ENCODE assay signal across 8 mouse cellular contexts in the genomic region with DNA sequence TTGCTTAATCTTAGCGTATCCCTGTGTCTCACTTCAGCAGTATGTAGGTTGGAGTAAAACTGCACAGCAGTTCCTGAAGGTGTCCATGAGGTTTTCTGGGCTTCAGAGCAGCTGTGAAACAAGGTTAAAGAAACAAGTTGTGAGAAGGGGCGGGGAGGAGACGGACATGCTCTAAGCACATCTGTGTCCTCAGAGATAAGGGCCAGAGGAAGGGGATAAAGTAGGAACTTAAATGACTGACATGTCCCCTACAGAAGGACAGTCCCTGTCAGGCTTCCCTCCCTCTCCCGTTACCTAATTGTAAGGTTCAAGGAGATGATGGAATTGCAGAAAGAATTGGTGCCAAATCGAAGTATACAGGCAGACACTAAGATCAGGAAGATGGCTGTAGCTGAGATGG. TPM values are rescaled to one million over a fixed set of nuclear protein-coding genes. Genes with fewer than 3 reads are reported as not detected.
A peak's percentile ranks its signal among the peaks of the same experiment; 100 is the strongest.
DNase-seq lines count a peak whose midpoint lies in the region; ATAC-seq and TF ChIP-seq lines count a peak whose summit lies in the region.
"Had no signal": no experiment of that assay in that cellular context is flagged by ENCODE, and none has a peak within 500 bp of the region (broad histone marks: within the 10 kb centered on the region; RNA-seq: fewer than 3 reads in every experiment).

No protein-coding gene starts in this region.

- no peak overlapping the region for H3K4me3 ChIP-seq in lung, postnatal 0 days (ENCODE audit: low read depth, low read length)
- H3K4me3 ChIP-seq in erythroblast, embryonic 14.5 days (replicated peaks): peak overlapping the region; percentile 91
- H3K4me3 ChIP-seq in limb, embryonic 14.5 days (replicated peaks; ENCODE audit: low read length): no peak overlapping the region
- peak overlapping the region; percentile 40 for H3K4me3 ChIP-seq in small intestine, adult 2 months (ENCODE audit: low read depth, low read length)
- H3K4me3 ChIP-seq in thymus, adult 2 months (ENCODE audit: control insufficient read depth, insufficient read depth, low read length): no peak overlapping the region

- ATAC-seq in lung, postnatal 0 days: no peak
- no peak for ATAC-seq in limb, embryonic 14.5 days (ENCODE audit: low FRiP score, low read depth)
- no peak for ATAC-seq in granulocyte monocyte progenitor cell, adult 5-6 weeks (replicated peaks; ENCODE audit: poor library complexity, severe bottlenecking)

- H3K4me1 ChIP-seq in lung, postnatal 0 days (ENCODE audit: insufficient read depth, low read depth, low read length): peaks cover 20% of the 10 kb centered on the region; the same call in 1 of the 2 replicates
- H3K4me1 ChIP-seq in erythroblast, embryonic 14.5 days (ENCODE audit: control insufficient read depth): peaks cover 55% of the 10 kb centered on the region
- H3K4me1 ChIP-seq in limb, embryonic 14.5 days (ENCODE audit: control insufficient read depth, insufficient read depth, low read length): peaks cover 23% of the 10 kb centered on the region
- peaks cover 8% of the 10 kb centered on the region; the same call in 1 of the 2 replicates for H3K4me1 ChIP-seq in small intestine, adult 2 months (ENCODE audit: control insufficient read depth, insufficient read depth, insufficient read length, low read length)
- peaks cover 23% of the 10 kb centered on the region for H3K4me1 ChIP-seq in thymus, adult 2 months (replicated peaks; ENCODE audit: control insufficient read depth, insufficient read depth, low read length)

- no peak for TF ChIP-seq EP300 in lung, postnatal 0 days (IDR thresholded peaks at IDR 0.05)

- no peak for TF ChIP-seq POLR2A in limb, embryonic 14.5 days (IDR thresholded peaks at IDR 0.05; ENCODE audit: borderline replicate concordance, extremely low read depth, insufficient read depth, insufficient read length)
- TF ChIP-seq POLR2A in small intestine, adult 2 months (IDR thresholded peaks at IDR 0.05; ENCODE audit: low read depth, low read length): no peak
- TF ChIP-seq POLR2A in thymus, adult 2 months (IDR thresholded peaks at IDR 0.05; ENCODE audit: control insufficient read depth, extremely low read depth, insufficient read depth, low read length, poor library complexity): no peak

- DNase-seq in lung, postnatal 0 days (ENCODE audit: low spot score): no peak
- DNase-seq in lung, postnatal 14 days: no peak
- no peak for DNase-seq in limb, embryonic 14.5 days (ENCODE audit: low spot score)
- DNase-seq in thymus, adult 2 months: no peak
- DNase-seq: adrenal gland, postnatal 36 days had no signal

- H3K36me3 ChIP-seq in lung, postnatal 0 days (ENCODE audit: insufficient read depth, low read length): peaks cover 11% of the 10 kb centered on the region
- peaks cover 78% of the 10 kb centered on the region for H3K36me3 ChIP-seq in erythroblast, embryonic 14.5 days (ENCODE audit: control insufficient read depth)
- peaks cover 52% of the 10 kb centered on the region for H3K36me3 ChIP-seq in limb, embryonic 14.5 days (ENCODE audit: control insufficient read depth, insufficient read depth, low read length)
- peaks cover 18% of the 10 kb centered on the region for H3K36me3 ChIP-seq in small intestine, adult 2 months (ENCODE audit: control insufficient read depth, insufficient read depth, low read length)
- peaks cover 29% of the 10 kb centered on the region for H3K36me3 ChIP-seq in thymus, adult 2 months (ENCODE audit: control insufficient read depth, insufficient read depth, low read length)

- no peak for TF ChIP-seq CTCF in lung, postnatal 0 days (IDR thresholded peaks at IDR 0.05)
- no peak for TF ChIP-seq CTCF in small intestine, adult 2 months (IDR thresholded peaks at IDR 0.05; ENCODE audit: extremely low read depth, insufficient read length, insufficient replicate concordance, low read depth, low read length)
- TF ChIP-seq CTCF in thymus, adult 2 months (IDR thresholded peaks at IDR 0.05; ENCODE audit: borderline replicate concordance, control insufficient read depth, extremely low read depth, insufficient read depth, low read length, poor library complexity): no peak

- 71% methylated on average over 5 of the region's 5 CpGs for WGBS in lung, postnatal 0 days
- WGBS in limb, embryonic 14.5 days: 86% methylated on average over 5 of the region's 5 CpGs
- WGBS in small intestine, adult 2 months: 42% methylated on average over 5 of the region's 5 CpGs
- 69% methylated on average over 5 of the region's 5 CpGs for WGBS in thymus, adult 2 months

- no peak overlapping the region for H3K27ac ChIP-seq in lung, postnatal 0 days (ENCODE audit: low read length)
- H3K27ac ChIP-seq in limb, embryonic 14.5 days (replicated peaks; ENCODE audit: low read depth, low read length): 0 out of 2 replicates have a peak overlapping the region, but pooled peaks have one; percentile 5
- H3K27ac ChIP-seq in small intestine, adult 2 months (ENCODE audit: insufficient read depth, low read depth, low read length): no peak overlapping the region
- H3K27ac ChIP-seq in thymus, adult 2 months (ENCODE audit: control insufficient read depth, insufficient read depth, low read length): no peak overlapping the region

- no peaks in the 10 kb centered on the region for H3K27me3 ChIP-seq in lung, postnatal 0 days (replicated peaks; ENCODE audit: insufficient read depth, low read length)
- no peaks in the 10 kb centered on the region for H3K27me3 ChIP-seq in erythroblast, embryonic 14.5 days (ENCODE audit: control insufficient read depth)
- no peaks in the 10 kb centered on the region for H3K27me3 ChIP-seq in limb, embryonic 14.5 days (ENCODE audit: control insufficient read depth, insufficient read depth, low read length)
- no peaks in the 10 kb centered on the region for H3K27me3 ChIP-seq in small intestine, adult 2 months (ENCODE audit: control insufficient read depth, insufficient read depth, low read length)
- H3K27me3 ChIP-seq in thymus, adult 2 months (ENCODE audit: control insufficient read depth, insufficient read depth, low read length): no peaks in the 10 kb centered on the region

- peak overlapping the region; percentile 96 for H3K4me2 ChIP-seq in lung, postnatal 0 days (replicated peaks; ENCODE audit: low read depth, low read length)
- H3K4me2 ChIP-seq in limb, embryonic 14.5 days (replicated peaks; ENCODE audit: low read depth, low read length, severe bottlenecking): peak overlapping the region; percentile 98

- no peak overlapping the region for H3K9ac ChIP-seq in lung, postnatal 0 days (replicated peaks; ENCODE audit: low read depth)
- H3K9ac ChIP-seq in limb, embryonic 14.5 days (ENCODE audit: low read depth, low read length, severe bottlenecking): no peak overlapping the region

- H3K9me3 ChIP-seq in lung, postnatal 0 days (ENCODE audit: low read length): no peaks in the 10 kb centered on the region
- no peaks in the 10 kb centered on the region for H3K9me3 ChIP-seq in erythroblast, embryonic 14.5 days (ENCODE audit: control insufficient read depth, low read length)
- no peaks in the 10 kb centered on the region for H3K9me3 ChIP-seq in limb, embryonic 14.5 days (ENCODE audit: control insufficient read depth, low read length)

RNA-seq across cellular contexts. Expression of a gene that starts 1.3 kb away (rescaled TPM):
- polyA plus RNA-seq in lung, postnatal 0 days (2015; fragmentation: Nextera tagmentation; extraction: Ambion mirVana): 114 and 127 TPM in 2 replicates
- 10.3 and 14.4 TPM in 2 replicates for polyA plus RNA-seq in erythroblast, embryonic 14.5 days (2012)
- polyA plus RNA-seq in limb, embryonic 14.5 days (2012; rRNA removed): 63.5 and 97.1 TPM in 2 replicates
- 83.6 and 84.2 TPM in 2 replicates for polyA plus RNA-seq in limb, embryonic 14.5 days (2014; fragmentation: Nextera tagmentation; extraction: Ambion mirVana)
- 59.9 and 96.2 TPM in 2 replicates for polyA plus RNA-seq in small intestine, adult 2 months (2012; rRNA removed)
- 141 and 147 TPM in 2 replicates for total RNA-seq in granulocyte monocyte progenitor cell, adult 5-6 weeks (2014; fragmentation: Nextera tagmentation)
- total RNA-seq in granulocyte monocyte progenitor cell, adult 5-6 weeks (2017): 69.5 and 81.3 TPM in 2 replicates
- 168 and 197 TPM in 2 replicates for polyA plus RNA-seq in thymus, adult 2 months (2012; rRNA removed)

RNA-seq across cellular contexts. Expression of a gene that starts 2.2 kb away (rescaled TPM):
- polyA plus RNA-seq in lung, postnatal 0 days (2015; fragmentation: Nextera tagmentation; extraction: Ambion mirVana): 157 and 159 TPM in 2 replicates
- polyA plus RNA-seq in erythroblast, embryonic 14.5 days (2012): 4.9 and 5.0 TPM in 2 replicates
- 192 and 275 TPM in 2 replicates for polyA plus RNA-seq in limb, embryonic 14.5 days (2012; rRNA removed)
- 177 and 220 TPM in 2 replicates for polyA plus RNA-seq in limb, embryonic 14.5 days (2014; fragmentation: Nextera tagmentation; extraction: Ambion mirVana)
- polyA plus RNA-seq in small intestine, adult 2 months (2012; rRNA removed): 117 and 142 TPM in 2 replicates
- total RNA-seq in granulocyte monocyte progenitor cell, adult 5-6 weeks (2014; fragmentation: Nextera tagmentation): 61.2 and 62.7 TPM in 2 replicates
- 35.7 and 40.6 TPM in 2 replicates for total RNA-seq in granulocyte monocyte progenitor cell, adult 5-6 weeks (2017)
- 277 and 363 TPM in 2 replicates for polyA plus RNA-seq in thymus, adult 2 months (2012; rRNA removed)

RNA-seq across cellular contexts. Expression of a gene that starts 13.2 kb away (rescaled TPM):
- polyA plus RNA-seq in lung, postnatal 0 days (2015; fragmentation: Nextera tagmentation; extraction: Ambion mirVana): 11.8 and 12.9 TPM in 2 replicates
- 4.1 and 4.7 TPM in 2 replicates for polyA plus RNA-seq in erythroblast, embryonic 14.5 days (2012)
- 22.4 and 29.1 TPM in 2 replicates for polyA plus RNA-seq in limb, embryonic 14.5 days (2012; rRNA removed)
- 21.3 and 21.8 TPM in 2 replicates for polyA plus RNA-seq in limb, embryonic 14.5 days (2014; fragmentation: Nextera tagmentation; extraction: Ambion mirVana)
- 4.5 and 8.1 TPM in 2 replicates for polyA plus RNA-seq in small intestine, adult 2 months (2012; rRNA removed)
- 19.1 and 20.5 TPM in 2 replicates for total RNA-seq in granulocyte monocyte progenitor cell, adult 5-6 weeks (2014; fragmentation: Nextera tagmentation)
- total RNA-seq in granulocyte monocyte progenitor cell, adult 5-6 weeks (2017): 10.0 and 15.6 TPM in 2 replicates
- 24.9 and 28.7 TPM in 2 replicates for polyA plus RNA-seq in thymus, adult 2 months (2012; rRNA removed)

RNA-seq across cellular contexts. Expression of a gene that starts 16.1 kb away (rescaled TPM):
- polyA plus RNA-seq in lung, postnatal 0 days (2015; fragmentation: Nextera tagmentation; extraction: Ambion mirVana): 88.8 and 89.7 TPM in 2 replicates
- 2.9 and 3.0 TPM in 2 replicates for polyA plus RNA-seq in erythroblast, embryonic 14.5 days (2012)
- 263 and 265 TPM in 2 replicates for polyA plus RNA-seq in limb, embryonic 14.5 days (2012; rRNA removed)
- 168 and 187 TPM in 2 replicates for polyA plus RNA-seq in limb, embryonic 14.5 days (2014; fragmentation: Nextera tagmentation; extraction: Ambion mirVana)
- 13.3 and 25.4 TPM in 2 replicates for polyA plus RNA-seq in small intestine, adult 2 months (2012; rRNA removed)
- total RNA-seq in granulocyte monocyte progenitor cell, adult 5-6 weeks (2014; fragmentation: Nextera tagmentation): 268 and 347 TPM in 2 replicates
- 89.4 and 113 TPM in 2 replicates for total RNA-seq in granulocyte monocyte progenitor cell, adult 5-6 weeks (2017)
- 170 and 191 TPM in 2 replicates for polyA plus RNA-seq in thymus, adult 2 months (2012; rRNA removed)

RNA-seq across cellular contexts. Expression of a gene that starts 25.4 kb away (rescaled TPM):
- 110 and 123 TPM in 2 replicates for polyA plus RNA-seq in lung, postnatal 0 days (2015; fragmentation: Nextera tagmentation; extraction: Ambion mirVana)
- 0.36 and 0.84 TPM in 2 replicates for polyA plus RNA-seq in erythroblast, embryonic 14.5 days (2012)
- polyA plus RNA-seq in limb, embryonic 14.5 days (2012; rRNA removed): 135 and 140 TPM in 2 replicates
- polyA plus RNA-seq in limb, embryonic 14.5 days (2014; fragmentation: Nextera tagmentation; extraction: Ambion mirVana): 153 and 165 TPM in 2 replicates
- 7.7 and 13.5 TPM in 2 replicates for polyA plus RNA-seq in small intestine, adult 2 months (2012; rRNA removed)
- total RNA-seq in granulocyte monocyte progenitor cell, adult 5-6 weeks (2014; fragmentation: Nextera tagmentation): 112 and 148 TPM in 2 replicates
- total RNA-seq in granulocyte monocyte progenitor cell, adult 5-6 weeks (2017): 51.7 and 69.8 TPM in 2 replicates
- 77.0 and 77.1 TPM in 2 replicates for polyA plus RNA-seq in thymus, adult 2 months (2012; rRNA removed)

Comparison
In these comparisons a context has a peak if more than half of its experiments do, and no peak if none do; other contexts are left out.
1. H3K4me3 ChIP-seq: peak in erythroblast, embryonic 14.5 days (single experiment) and small intestine, adult 2 months (single experiment); none in lung, postnatal 0 days (single experiment), limb, embryonic 14.5 days (single experiment) and thymus, adult 2 months (single experiment).
2. RNA of a gene that starts 2.2 kb away (polyA plus RNA-seq): 277 to 363 TPM in thymus, adult 2 months, 177 to 275 TPM in limb, embryonic 14.5 days, 157 to 159 TPM in lung, postnatal 0 days and 117 to 142 TPM in small intestine, adult 2 months; 4.9 to 5.0 TPM in erythroblast, embryonic 14.5 days; every median in the first group is over 10 times any median in the second.